Mouse (Mus musculus) kidney, adult 8-10 months (tissue): ENCODE measurements around the gene Slc17a7.

Experiments used
- DNase-seq, 2 experiments: peaks; one replicate each; pipeline ENCODE4 v3.0.0; 2022

The Slc17a7 gene

DNA sequence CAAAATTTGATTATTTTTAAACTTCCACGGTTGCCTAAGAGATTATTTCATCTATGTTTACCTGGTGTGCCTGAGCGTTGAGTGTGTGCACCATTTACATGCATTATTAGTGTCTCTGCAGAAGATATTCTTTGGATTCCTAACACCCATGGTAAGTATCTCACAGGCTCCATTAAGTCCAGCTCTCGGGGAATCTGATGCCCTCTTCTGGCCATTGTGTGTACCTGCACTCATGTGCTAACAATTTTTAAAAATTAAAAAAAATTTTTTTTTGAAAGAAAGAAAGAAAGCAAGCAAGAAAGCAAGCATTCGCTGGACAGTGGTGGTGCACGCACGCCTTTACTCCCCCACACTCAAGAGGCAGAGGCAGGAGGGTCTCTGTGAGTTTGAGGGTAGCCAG is 44.5 kb downstream of the Slc17a7 start:
- no peak for DNase-seq

DNA sequence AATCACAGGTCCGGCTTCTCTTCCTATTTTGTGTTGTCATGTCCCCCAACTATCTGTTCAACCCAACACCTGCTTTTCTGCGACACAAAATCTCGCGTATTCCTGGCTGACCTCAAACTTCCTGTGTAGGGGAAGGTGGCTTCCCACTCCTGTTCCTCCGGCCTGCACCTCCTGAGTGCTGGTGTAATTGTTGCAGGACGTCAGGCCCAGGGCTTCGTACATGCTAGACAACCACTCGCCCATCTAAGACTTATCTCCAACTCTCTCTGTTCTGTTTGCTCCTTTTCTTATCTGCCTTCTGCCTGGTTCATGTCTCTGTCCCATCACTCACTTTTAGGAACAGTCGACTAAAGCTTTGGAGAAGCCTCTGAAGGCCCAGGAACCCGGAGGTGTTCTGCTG is 47.3 kb downstream of the Slc17a7 start:
- no peak for DNase-seq

DNA sequence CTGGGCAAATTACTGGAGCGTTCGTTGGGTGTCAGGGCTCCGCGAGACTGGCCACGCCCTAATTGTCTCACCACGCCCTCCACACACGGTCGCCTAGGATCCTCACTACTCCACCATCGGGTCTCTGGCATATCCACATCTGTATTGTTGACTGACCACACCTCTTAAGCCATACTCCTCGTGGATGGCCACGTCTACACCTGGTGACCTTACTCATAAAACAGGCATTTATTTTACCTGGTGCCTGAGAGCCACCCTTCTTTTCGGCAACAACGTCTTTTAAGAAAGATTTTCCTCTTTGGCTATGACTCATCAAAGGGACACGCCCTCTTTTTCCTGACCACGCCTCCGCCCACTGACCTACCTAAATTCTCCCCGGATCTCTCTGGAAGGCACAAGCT is 48.1 kb downstream of the Slc17a7 start, which contains the start of gene Dkkl1:
Gene Dkkl1 (minus strand): TSS at position 297 of the 401 bp plus-strand sequence.
- DNase-seq: no peak

DNA sequence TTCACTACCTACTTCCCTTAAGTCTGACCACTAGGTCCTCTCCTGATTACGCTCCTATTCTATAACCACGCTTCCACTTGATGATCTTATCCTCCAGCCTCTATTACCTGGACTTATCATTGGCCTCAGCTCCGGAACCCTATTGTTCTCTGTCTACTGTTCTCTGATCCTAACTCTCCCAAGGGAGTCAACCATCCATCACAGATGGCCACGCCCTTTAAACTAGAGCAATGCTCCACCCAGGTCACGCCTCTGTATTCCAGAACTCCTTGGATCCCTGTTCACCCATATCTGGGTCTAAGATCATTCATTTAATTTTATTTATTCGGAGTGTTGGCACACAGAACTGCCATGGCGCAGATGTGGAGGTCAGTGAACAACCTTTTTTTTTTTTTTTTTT is 48.6 kb downstream of the Slc17a7 start:
- DNase-seq: no peak

DNA sequence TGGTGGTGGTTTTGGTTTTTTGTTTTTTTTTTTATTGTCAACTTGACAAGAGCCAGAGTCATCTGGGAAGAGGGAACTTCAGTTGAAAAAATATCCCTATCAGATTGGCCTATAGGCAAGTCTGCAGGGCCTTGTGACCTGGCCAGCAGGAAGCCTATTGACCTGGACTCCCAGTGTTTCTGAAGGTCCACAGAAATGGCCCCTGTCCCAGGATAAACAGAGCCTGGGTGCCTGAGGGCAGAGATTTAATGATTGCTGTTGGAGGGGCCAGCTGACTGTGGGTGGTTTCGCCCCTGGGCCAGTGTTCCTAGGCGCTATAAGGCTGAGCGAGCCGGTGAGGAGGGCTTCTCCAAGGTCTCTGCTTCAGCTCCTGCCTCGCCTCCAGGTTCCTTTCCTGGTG is 50.0 kb downstream of the Slc17a7 start:
- no peak for DNase-seq

DNA sequence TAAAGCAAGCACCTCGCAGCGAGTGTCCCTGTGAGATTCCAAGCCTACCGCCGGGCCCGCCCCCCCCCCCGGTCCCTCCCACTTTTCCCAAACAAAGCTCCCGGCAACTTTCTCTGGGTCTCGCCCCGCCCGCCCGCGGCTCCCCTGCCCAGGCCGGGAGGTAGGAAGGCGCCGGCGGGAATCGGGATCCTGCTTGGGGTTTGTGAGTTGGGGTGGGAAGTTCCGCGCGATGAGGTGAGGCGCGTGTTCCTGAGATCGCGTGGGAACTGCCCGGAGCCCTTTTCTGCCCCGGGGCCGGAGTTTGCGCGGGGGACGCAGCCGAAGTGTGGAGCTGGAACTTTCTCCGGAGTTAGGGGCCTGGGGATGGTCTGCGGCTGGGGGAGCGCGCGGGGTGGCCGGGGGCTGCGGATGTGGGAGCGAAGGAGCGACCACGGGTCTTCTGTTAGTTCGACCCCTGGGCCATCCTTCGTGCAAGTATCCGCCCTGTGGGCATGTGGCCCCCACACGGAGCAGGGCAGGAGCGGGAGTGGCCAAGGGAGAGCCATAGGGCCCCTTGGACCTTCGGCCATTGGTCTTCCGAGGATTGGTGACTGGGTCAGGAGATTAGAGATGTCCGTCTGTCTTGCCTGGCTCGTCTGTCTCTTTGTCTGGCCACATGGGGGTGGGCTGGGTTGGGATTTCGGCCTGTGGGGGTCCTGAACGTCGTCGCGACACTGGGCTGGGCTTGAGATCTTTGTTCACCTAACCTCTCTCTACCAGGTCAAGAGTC is 52.1 kb downstream of the Slc17a7 start, which contains the start of gene Tead2:
Gene Tead2 (plus strand): TSS at position 81 of the 769 bp plus-strand sequence.
- peak in 1 of 2 experiments; percentile 15 for DNase-seq

DNA sequence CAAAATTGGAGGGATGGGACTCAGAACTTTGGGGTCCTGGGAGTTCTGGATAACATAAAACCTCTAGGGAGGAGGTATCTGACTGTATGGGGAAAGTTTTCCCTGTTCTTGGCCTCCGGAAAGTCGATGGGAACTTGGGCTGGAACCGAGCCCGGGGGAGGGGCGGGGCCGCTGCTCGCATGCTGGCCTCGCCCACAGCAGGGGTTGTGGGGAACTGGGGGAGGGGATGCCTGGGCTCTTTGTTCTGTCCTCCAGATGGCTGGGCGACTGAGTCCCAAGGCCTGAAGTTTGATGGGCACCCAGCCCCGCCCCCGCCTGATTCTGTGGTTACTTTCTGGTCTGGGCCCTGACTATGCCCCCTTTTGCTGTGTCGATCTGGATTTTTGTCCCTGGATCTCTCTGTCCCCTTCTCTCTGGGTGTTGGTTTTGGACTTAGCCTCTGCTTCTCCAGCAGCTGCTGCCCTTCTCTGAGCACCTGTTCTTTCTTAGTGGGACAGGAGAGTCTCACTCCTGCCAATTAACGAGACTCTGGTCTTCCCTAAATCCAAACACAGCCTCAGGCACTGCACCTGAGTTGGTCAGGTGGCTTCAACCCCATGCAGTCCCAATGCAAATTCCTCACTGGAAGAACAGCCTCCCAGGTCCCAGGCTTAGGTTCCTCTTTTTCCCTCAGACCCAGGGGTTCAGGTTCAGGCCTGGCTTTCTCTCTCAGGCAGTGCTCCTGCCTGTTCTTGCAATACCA is 52.9 kb downstream of the Slc17a7 start:
- DNase-seq: peak in 1 of 2 experiments; percentile 29

DNA sequence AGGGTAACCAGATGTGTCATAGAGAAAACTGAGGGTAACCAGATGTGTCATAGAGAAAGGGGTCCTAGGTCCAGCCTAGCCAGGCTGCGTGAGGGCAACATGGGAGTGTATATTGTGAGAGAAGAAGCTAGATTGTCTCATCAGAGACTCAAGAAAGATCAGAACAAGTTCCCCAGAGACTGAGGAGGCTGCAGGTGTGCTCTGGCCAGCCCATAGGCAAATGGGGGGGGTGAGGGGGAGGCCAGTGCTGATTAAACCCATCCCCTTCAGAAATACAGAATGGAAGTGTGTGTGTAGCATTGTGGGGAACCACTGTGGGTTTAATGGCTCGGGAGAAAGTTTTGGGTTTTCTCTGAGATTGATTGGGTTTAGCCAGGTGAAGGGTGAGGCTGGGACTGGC is 57.9 kb downstream of the Slc17a7 start:
- DNase-seq: no peak

DNA sequence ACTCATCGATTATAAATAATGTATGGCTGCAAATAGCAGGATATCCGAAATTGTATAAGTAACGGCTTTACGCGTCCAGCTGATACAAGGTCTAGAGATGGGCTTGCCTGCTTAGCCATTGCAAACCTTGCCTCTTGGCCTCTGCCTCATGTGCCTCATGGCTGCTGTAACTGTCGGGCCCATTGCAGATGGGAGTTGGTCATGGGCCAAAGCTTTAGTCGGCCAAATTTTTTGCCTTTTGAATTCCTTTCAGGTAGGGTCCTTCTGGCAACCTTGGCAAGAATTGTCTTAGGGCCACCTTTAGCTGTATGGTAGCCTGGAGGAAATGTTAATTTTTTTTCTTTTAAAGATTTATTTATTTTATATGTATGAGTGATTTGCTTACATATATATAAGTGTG is 61.1 kb downstream of the Slc17a7 start:
- no peak for DNase-seq
